Mouse (Mus musculus) hindbrain, embryonic 13.5 days (tissue): ENCODE measurements around the gene Arid5a. TPM values are rescaled to one million over a fixed set of nuclear protein-coding genes. Genes with fewer than 3 reads are reported as not detected.

Experiments
- ATAC-seq: fragments of 200-750 bp; cut with Nextera tagmentation; 2 replicates; pipeline ENCODE4 v1.8.0; 2017; ENCODE audit warnings: moderate TSS enrichment; ENCODE audit not compliant: low FRiP score
- H3K27ac ChIP-seq: fragments of 300-500 bp; sonication (generic); 2 replicates; pipeline ENCODE4 v1.5.1; 2015; ENCODE audit warnings: inconsistent platforms, mild to moderate bottlenecking, moderate library complexity
- H3K27me3 ChIP-seq: fragments of 300-500 bp; sonication (generic); 2 replicates; pipeline ENCODE4 v1.6.1; 2015; ENCODE audit warnings: mild to moderate bottlenecking, inconsistent platforms
- H3K36me3 ChIP-seq: fragments of 300-500 bp; sonication (generic); 2 replicates; pipeline ENCODE4 v1.6.1; 2015; ENCODE audit warnings: mild to moderate bottlenecking, inconsistent platforms
- H3K4me1 ChIP-seq: fragments of 300-500 bp; sonication (generic); replicated peaks from 2 replicates; pipeline ENCODE4 v1.6.1; 2015; ENCODE audit warnings: inconsistent platforms
- H3K4me2 ChIP-seq: fragments of 300-500 bp; sonication (generic); 2 replicates; pipeline ENCODE4 v1.6.1; 2015; ENCODE audit warnings: inconsistent platforms, mild to moderate bottlenecking, moderate library complexity
- H3K4me3 ChIP-seq: fragments of 300-500 bp; sonication (generic); 2 replicates; pipeline ENCODE4 v1.5.1; 2015; ENCODE audit warnings: mild to moderate bottlenecking, inconsistent platforms
- H3K9ac ChIP-seq: fragments of 300-500 bp; sonication (generic); 2 replicates; pipeline ENCODE4 v1.6.1; 2015; ENCODE audit warnings: mild to moderate bottlenecking, inconsistent platforms
- H3K9me3 ChIP-seq: fragments of 300-500 bp; sonication (generic); 2 replicates; pipeline ENCODE4 v1.6.1; 2016; ENCODE audit warnings: inconsistent platforms
- WGBS: fragments of 180-500 bp; shearing (Covaris S2); methylation state at CpG from one replicate; pipeline ENCODE4 v1.1.7; 2015; 5-methylcytosine and 5-hydroxymethylcytosine counted together
- polyA plus RNA-seq: library from polyadenylated mRNA; unstranded; fragments of >200 nt; fragmentation: Nextera tagmentation; extraction: Ambion mirVana; gene quantifications from 2 replicates; pipeline ENCODE4 v1.2.1, GENCODE M21; 2015

Gene Arid5a
- polyA plus RNA-seq, 1 experiment from 2014 or later = 4.0 TPM

DNA sequence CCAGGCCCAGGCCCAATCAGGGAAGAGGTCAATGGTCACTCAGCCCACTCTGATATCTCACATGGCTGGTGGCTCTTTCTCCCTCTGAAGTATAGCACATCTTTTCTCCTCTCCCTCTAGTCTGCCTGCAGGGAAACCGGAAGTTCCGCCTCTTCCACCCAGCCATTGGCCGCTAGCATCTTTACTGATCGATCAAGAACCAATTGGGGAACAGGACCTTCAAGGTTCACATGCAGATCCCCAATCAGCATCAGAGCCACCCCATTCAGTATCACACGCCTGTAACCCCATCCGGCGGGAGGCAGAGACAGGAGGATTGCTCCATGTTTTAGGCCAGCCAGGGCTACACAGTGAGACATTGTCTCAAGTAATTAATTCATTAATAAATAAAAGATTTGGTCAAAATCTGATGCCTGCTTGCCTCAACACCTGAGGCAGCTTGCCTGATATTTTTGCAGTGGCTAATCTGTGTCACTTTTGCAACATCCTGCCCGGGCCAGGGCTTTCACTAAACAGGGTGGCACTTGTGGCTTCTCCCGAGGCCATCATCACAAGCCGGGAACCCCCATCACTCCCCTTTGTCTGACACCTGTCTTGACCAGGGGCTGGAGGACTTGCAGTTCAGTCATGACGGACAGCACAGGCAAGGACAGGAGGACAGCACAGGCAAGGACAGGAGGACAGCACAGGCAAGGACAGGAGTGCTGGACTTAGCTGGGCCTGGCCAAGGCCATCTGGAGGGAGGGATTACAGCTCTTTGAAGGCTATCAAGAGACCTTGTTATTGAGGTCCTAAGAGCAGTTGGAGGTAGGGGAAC is 7.6 kb downstream of the Arid5a start:
- H3K36me3 ChIP-seq = peaks cover 6% of the 10 kb centered on the region
- no peak for ATAC-seq
- no peak overlapping the region for H3K9ac ChIP-seq
- H3K4me2 ChIP-seq = no peak overlapping the region
- no peaks in the 10 kb centered on the region for H3K9me3 ChIP-seq
- H3K4me1 ChIP-seq = 0 out of 2 replicates have a peak, but pooled peaks cover 1% of the 10 kb centered on the region
- H3K27me3 ChIP-seq = 0 out of 2 replicates have a peak, but pooled peaks cover 7% of the 10 kb centered on the region
- H3K4me3 ChIP-seq = no peak overlapping the region
- no peak overlapping the region for H3K27ac ChIP-seq
- 89% methylated on average over 11 of the region's 11 CpGs for WGBS

DNA sequence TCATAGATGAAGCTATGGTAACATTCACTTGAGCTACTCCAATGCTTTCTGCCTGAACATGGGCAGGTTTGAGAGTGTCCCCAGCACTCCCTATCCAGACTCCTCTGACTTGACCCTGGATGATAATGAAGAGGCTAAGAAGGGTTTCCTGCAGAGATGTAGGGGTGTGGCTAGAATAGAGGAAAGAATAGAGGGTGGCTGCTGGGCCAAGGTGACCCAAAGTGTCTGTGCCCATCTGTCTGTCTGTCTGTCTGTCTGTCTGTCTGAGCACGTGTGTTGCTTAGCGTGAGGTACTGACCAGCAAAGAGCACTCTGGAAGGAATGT is 8.2 kb downstream of the Arid5a start:
- ATAC-seq = no peak
- H3K4me2 ChIP-seq = no peak overlapping the region
- WGBS = 84% methylated on average over 2 of the region's 2 CpGs

DNA sequence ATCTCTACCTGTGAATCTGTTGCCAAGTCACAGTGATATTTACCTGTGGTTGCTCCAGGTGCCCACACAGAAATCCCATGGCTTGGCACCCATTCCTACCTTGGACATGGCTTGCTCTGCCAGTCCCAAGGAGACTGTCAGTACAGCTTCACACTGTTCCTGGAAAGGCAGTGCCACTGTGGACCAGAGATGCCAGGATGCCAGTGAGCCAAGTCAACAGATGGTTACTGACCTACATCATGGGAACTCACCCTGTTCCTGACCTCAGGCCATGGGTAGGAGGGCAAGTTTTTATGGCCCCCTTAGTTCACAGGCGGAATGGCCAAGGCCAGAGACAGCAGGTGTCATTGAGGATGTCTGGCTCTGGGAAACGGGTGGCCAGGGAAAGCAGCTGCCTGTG is 13.6 kb downstream of the Arid5a start:
- Histone ChIP-seq H3K4me1 (no peaks in the 10 kb centered on the region), H3K9ac (no peak overlapping the region), H3K4me2 (no peak overlapping the region), H3K27me3 (no peaks in the 10 kb centered on the region), H3K36me3 (peaks cover 25% of the 10 kb centered on the region), H3K9me3 (no peaks in the 10 kb centered on the region), H3K27ac (no peak overlapping the region), H3K4me3 (no peak overlapping the region)
- 85% methylated on average over 2 of the region's 2 CpGs for WGBS
- no peak for ATAC-seq

More for the DNA sequence above, 8.2 kb downstream of the Arid5a start:
- H3K27me3 ChIP-seq = 0 out of 2 replicates have a peak, but pooled peaks cover 2% of the 10 kb centered on the region
- H3K36me3 ChIP-seq = peaks cover 12% of the 10 kb centered on the region
- H3K4me3 ChIP-seq = no peak overlapping the region
- no peaks in the 10 kb centered on the region for H3K9me3 ChIP-seq
- no peaks in the 10 kb centered on the region for H3K4me1 ChIP-seq
- H3K9ac ChIP-seq = no peak overlapping the region
- no peak overlapping the region for H3K27ac ChIP-seq

GRCm38 (mm10) chr1:36321829-36322573 is 14.5 kb downstream of the Arid5a start:
- Histone ChIP-seq H3K27me3 (no peaks in the 10 kb centered on the region), H3K9ac (no peak overlapping the region), H3K27ac (no peak overlapping the region), H3K4me2 (no peak overlapping the region), H3K9me3 (no peaks in the 10 kb centered on the region), H3K4me3 (no peak overlapping the region), H3K4me1 (no peaks in the 10 kb centered on the region), H3K36me3 (peaks cover 25% of the 10 kb centered on the region)
- no peak for ATAC-seq
- WGBS = 75% methylated on average over 11 of the region's 11 CpGs

- no peak overlapping the region for H3K4me2 ChIP-seq
- H3K9me3 ChIP-seq = no peaks in the 10 kb centered on the region
- no peak for ATAC-seq
- no peak overlapping the region for H3K4me3 ChIP-seq
- peaks cover 35% of the 10 kb centered on the region for H3K36me3 ChIP-seq
- no peak overlapping the region for H3K9ac ChIP-seq
- H3K27ac ChIP-seq = no peak overlapping the region
- no peaks in the 10 kb centered on the region for H3K4me1 ChIP-seq
- 75% methylated on average over 9 of the region's 9 CpGs for WGBS
- H3K27me3 ChIP-seq = no peaks in the 10 kb centered on the region
These were observed 15.5 kb downstream of the Arid5a start for GRCm38 (mm10) chr1:36323076-36323475.

- H3K9me3 ChIP-seq = no peaks in the 10 kb centered on the region
- no peak overlapping the region for H3K4me3 ChIP-seq
- no peak overlapping the region for H3K27ac ChIP-seq
- peaks cover 41% of the 10 kb centered on the region for H3K36me3 ChIP-seq
- no peak overlapping the region for H3K4me2 ChIP-seq
- WGBS = 58% methylated on average over 8 of the region's 8 CpGs
- ATAC-seq = 0 out of 2 replicates have a peak, but pooled peaks have one; percentile 46
- H3K9ac ChIP-seq = no peak overlapping the region
- H3K27me3 ChIP-seq = no peaks in the 10 kb centered on the region
- no peaks in the 10 kb centered on the region for H3K4me1 ChIP-seq
These were observed 16.4 kb downstream of the Arid5a start for GRCm38 (mm10) chr1:36323746-36324448.

DNA sequence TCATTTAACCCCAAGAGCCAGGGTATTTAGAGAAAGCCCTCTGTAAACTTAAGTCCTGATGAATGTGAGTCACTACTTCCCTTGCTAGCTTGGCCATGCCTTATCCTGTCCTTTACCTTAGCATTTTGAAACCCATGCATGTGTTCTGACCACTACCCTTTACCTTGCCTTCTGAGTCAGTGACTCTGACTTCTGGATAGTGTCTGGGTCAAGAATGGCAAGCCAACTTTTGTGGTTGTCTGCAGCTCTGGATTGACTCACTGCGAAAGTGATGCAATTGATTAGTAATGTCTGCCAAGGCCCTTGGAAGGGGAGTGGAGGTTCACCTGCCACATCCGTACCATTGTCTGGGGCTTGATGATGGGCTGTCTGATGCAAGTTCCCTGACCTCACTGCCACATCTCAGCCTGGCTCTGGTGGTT is 18.4 kb downstream of the Arid5a start:
- 95% methylated on average over 2 of the region's 2 CpGs for WGBS
- H3K36me3 ChIP-seq = peaks cover 44% of the 10 kb centered on the region
- no peak overlapping the region for H3K4me3 ChIP-seq
- no peaks in the 10 kb centered on the region for H3K4me1 ChIP-seq
- no peak for ATAC-seq
- no peaks in the 10 kb centered on the region for H3K27me3 ChIP-seq
- no peaks in the 10 kb centered on the region for H3K9me3 ChIP-seq
- H3K4me2 ChIP-seq = no peak overlapping the region
- no peak overlapping the region for H3K9ac ChIP-seq
- H3K27ac ChIP-seq = no peak overlapping the region

- H3K4me2 ChIP-seq = no peak overlapping the region
- no peak overlapping the region for H3K4me3 ChIP-seq
- no peaks in the 10 kb centered on the region for H3K9me3 ChIP-seq
- H3K27ac ChIP-seq = no peak overlapping the region
- peaks cover 47% of the 10 kb centered on the region for H3K36me3 ChIP-seq
- H3K9ac ChIP-seq = no peak overlapping the region
- H3K27me3 ChIP-seq = no peaks in the 10 kb centered on the region
- WGBS = 89% methylated on average over 2 of the region's 2 CpGs
- ATAC-seq = no peak
- no peaks in the 10 kb centered on the region for H3K4me1 ChIP-seq
These were observed 19.3 kb downstream of the Arid5a start for GRCm38 (mm10) chr1:36326815-36327214.

DNA sequence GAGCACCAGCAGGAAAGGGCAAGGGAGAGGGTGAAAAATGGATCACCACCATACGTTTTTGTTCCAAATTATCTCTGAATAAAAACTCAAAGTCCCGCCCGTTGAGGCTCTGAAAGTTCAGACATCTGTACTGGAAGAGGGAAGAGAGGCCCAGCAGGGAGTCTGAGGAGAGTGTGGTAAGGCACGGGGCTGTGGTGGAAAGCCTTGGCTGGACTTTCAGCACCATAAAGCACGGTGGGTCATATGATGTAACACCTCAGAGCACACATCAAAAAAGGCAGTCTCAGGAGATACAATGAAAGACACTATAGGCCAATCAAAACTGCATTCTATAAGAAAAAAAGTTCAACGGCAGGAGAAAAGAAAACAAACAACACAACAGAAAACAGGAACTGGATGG is 24.2 kb downstream of the Arid5a start:
- 83% methylated on average over 6 of the region's 6 CpGs for WGBS
- Histone ChIP-seq H3K36me3 (peaks cover 67% of the 10 kb centered on the region), H3K27ac (no peak overlapping the region), H3K27me3 (no peaks in the 10 kb centered on the region), H3K9ac (no peak overlapping the region), H3K4me3 (no peak overlapping the region), H3K4me1 (no peaks in the 10 kb centered on the region), H3K4me2 (no peak overlapping the region), H3K9me3 (no peaks in the 10 kb centered on the region)
- ATAC-seq = no peak

DNA sequence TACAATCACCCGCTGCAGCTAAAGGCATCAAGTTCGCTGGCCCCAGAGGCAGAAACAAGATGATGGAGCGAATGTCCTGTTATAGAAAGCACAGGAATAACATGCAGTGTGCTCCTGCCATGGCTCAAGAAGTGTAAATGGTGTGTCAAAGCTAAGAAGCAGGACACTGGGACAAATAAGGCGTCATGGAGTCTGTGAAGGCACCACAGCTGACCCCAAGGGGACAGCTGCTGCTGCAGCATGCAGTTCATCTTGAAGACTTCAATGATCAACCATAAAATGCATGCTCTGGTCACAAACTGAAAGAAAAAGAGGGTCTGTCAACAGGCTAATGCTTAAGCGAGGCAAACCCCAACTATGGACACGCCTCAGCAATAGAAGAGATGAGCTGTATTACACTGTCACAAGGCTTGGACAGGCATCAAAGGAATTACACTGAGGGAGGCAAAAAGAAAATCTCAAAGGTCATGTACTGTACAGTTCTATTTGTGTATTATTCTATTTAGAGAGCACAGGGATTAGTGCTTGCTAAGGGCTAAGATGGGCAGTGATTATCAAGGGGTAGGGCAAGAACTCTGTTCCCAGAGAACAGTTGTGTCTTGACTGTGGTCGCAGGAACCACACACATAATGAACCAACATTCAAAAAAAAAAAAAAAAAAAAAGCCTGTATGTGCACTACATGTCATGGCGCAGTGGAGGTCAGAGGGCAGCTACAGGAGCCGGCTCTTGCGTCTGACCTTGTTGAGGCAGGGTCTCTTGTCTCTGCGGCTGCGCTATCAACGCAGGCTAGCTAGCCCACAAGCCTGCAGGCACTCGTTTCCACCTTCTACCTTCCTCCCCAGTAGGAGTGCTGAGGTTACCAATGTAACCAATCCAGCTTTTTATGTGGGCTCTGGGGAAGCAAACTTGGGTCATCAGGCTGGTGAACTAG is 25.7 kb downstream of the Arid5a start:
- Histone ChIP-seq H3K4me2 (no peak overlapping the region), H3K27ac (no peak overlapping the region), H3K36me3 (peaks cover 70% of the 10 kb centered on the region), H3K4me3 (no peak overlapping the region), H3K27me3 (no peaks in the 10 kb centered on the region), H3K9me3 (no peaks in the 10 kb centered on the region), H3K4me1 (no peaks in the 10 kb centered on the region), H3K9ac (no peak overlapping the region)
- WGBS = 86% methylated on average over 14 of the region's 14 CpGs
- no peak for ATAC-seq

GRCm38 (mm10) chr1:36342547-36342946 is 35.0 kb downstream of the Arid5a start:
- Histone ChIP-seq H3K9ac (no peak overlapping the region), H3K27me3 (no peaks in the 10 kb centered on the region), H3K9me3 (no peaks in the 10 kb centered on the region), H3K4me1 (no peaks in the 10 kb centered on the region), H3K4me2 (no peak overlapping the region), H3K36me3 (peaks cover 97% of the 10 kb centered on the region), H3K4me3 (no peak overlapping the region), H3K27ac (no peak overlapping the region)
- 95% methylated on average over 6 of the region's 6 CpGs for WGBS
- ATAC-seq = no peak
